Mouse (Mus musculus) C2C12 (cell line): ENCODE measurements around the gene Dcakd.

Source experiments
- CEBPB ChIP-seq: IDR thresholded peaks from one replicate; pipeline ENCODE4 v1.6.1; 2011; ENCODE audit warnings: low read depth, mild to moderate bottlenecking, control low read depth, moderate library complexity
- CTCF ChIP-seq: IDR thresholded peaks from one replicate; pipeline ENCODE4 v1.5.1; 2011; ENCODE audit not compliant: control insufficient read depth, insufficient read depth, insufficient read length
- MYOD1 ChIP-seq: IDR thresholded peaks from one replicate; pipeline ENCODE4 v1.6.1; 2011; ENCODE audit warnings: low read depth; ENCODE audit not compliant: control insufficient read depth, insufficient read length
- MYOG ChIP-seq: IDR thresholded peaks from one replicate; pipeline ENCODE4 v1.6.1; 2011; ENCODE audit not compliant: control insufficient read depth, insufficient read length; ENCODE audit errors: extremely low read depth
- USF1 ChIP-seq: IDR thresholded peaks from one replicate; pipeline ENCODE4 v1.6.1; 2011; ENCODE audit warnings: low read depth, mild to moderate bottlenecking, control low read depth, moderate library complexity

GRCm38 (mm10) chr11:102991681-102992080, 36.5 kb downstream of the Dcakd start:
- no peak for TF ChIP-seq MYOG
- no peak for TF ChIP-seq USF1
- no peak for TF ChIP-seq CTCF
- no peak for TF ChIP-seq CEBPB
- no peak for TF ChIP-seq MYOD1
